Mouse (Mus musculus) layer of hippocampus, adult 8-10 months (tissue): Measurements from ENCODE around the gene Rnf167. TPM values are rescaled to one million over a fixed set of nuclear protein-coding genes. Genes with fewer than 3 reads are reported as not detected.

ENCODE experiments used
- DNase-seq, 2 experiments: peaks; one replicate each; pipeline ENCODE4 v3.0.0; 2022; ENCODE audit warnings: low spot score in 2 of 2
- total RNA-seq, 4 experiments: library from RNA; stranded (reverse); gene quantifications; 2 replicates each; pipeline ENCODE4 v1.2.4; 2022

Rnf167 gene
- total RNA-seq, 4 experiments from 2014 or later: 84.8 to 102 (median 92.8) TPM

- DNase-seq: no peak
Observed at GRCm38 (mm10) chr11:70637764-70638163, 9.3 kb upstream of the Rnf167 start.

GRCm38 (mm10) chr11:70638293-70638692, 8.7 kb upstream of the Rnf167 start:
- DNase-seq: no peak

GRCm38 (mm10) chr11:70638714-70639278, 8.2 kb upstream of the Rnf167 start, which contains the start of gene Gp1ba:
Gene Gp1ba (plus strand): TSS chr11:70639122.
- DNase-seq: no peak

GRCm38 (mm10) chr11:70639976-70640375, 7.1 kb upstream of the Rnf167 start:
- DNase-seq: peak in 1 of 2 experiments; percentile 1

GRCm38 (mm10) chr11:70641241-70641640, 5.8 kb upstream of the Rnf167 start:
- peak in 1 of 2 experiments; percentile 1 for DNase-seq

GRCm38 (mm10) chr11:70643051-70643450, 4.0 kb upstream of the Rnf167 start:
- no peak for DNase-seq

GRCm38 (mm10) chr11:70644564-70645103, 2.4 kb upstream of the Rnf167 start:
- peak in 1 of 2 experiments; percentile 23 for DNase-seq

- DNase-seq: peak in 1 of 2 experiments; percentile 22
Observed at GRCm38 (mm10) chr11:70645461-70646258, 1.4 kb upstream of the Rnf167 start.

- DNase-seq: no peak
Observed at GRCm38 (mm10) chr11:70646259-70646555, 828 bp upstream of the Rnf167 start.

GRCm38 (mm10) chr11:70647716-70648420, 833 bp downstream of the Rnf167 start:
- peak; percentile 11 to 20 for DNase-seq

- no peak for DNase-seq
Observed at GRCm38 (mm10) chr11:70648512-70648911, 1.5 kb downstream of the Rnf167 start.

- DNase-seq: peak; percentile 2 to 11
Observed at GRCm38 (mm10) chr11:70649185-70649734, 2.2 kb downstream of the Rnf167 start.

- peak; percentile 7 to 16 for DNase-seq
Observed at GRCm38 (mm10) chr11:70650322-70651175, 3.5 kb downstream of the Rnf167 start.

GRCm38 (mm10) chr11:70651391-70651790, 4.4 kb downstream of the Rnf167 start:
- peak in 1 of 2 experiments; percentile 2 for DNase-seq

- DNase-seq: peak in 1 of 2 experiments; percentile 2
Observed at GRCm38 (mm10) chr11:70652029-70652883, 5.2 kb downstream of the Rnf167 start.

- peak in 1 of 2 experiments; percentile 1 for DNase-seq
Observed at GRCm38 (mm10) chr11:70652884-70653344, 5.9 kb downstream of the Rnf167 start.

- peak; percentile 3 to 7 for DNase-seq
Observed at GRCm38 (mm10) chr11:70653345-70654197, 6.5 kb downstream of the Rnf167 start.

- DNase-seq: peak; percentile 33 to 65
Observed at GRCm38 (mm10) chr11:70654198-70654922, 7.3 kb downstream of the Rnf167 start, which contains the start of gene Pfn1. Gene Pfn1 (minus strand): TSS chr11:70654644.
